Mouse (Mus musculus): ENCODE results near the gene A630089N07Rik.

Gene A630089N07Rik

DNA sequence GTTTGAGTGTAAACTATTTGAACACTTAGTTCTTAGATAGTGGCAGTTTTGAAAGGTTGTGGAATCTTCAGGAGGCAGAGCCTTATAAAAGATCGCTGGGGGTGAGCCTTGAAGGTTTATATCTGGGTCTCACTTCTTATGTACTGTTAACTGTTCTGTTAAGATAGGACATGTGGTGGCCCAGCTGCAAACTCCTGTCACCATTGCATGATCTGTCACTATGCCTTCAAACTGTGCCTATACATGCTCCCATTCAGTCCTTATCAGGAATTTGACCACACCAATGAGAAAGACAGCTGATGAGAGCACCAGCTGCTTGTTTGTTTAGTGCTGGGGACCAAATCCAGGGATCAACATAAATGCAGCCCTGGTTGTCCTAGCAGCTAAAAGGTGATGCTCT lies 105.0 kb downstream of the A630089N07Rik start:
- H3K36me3 ChIP-seq (ENCODE audit: insufficient read depth, low read length) = no peaks in the 10 kb centered on the region
- no peaks in the 10 kb centered on the region for H3K27me3 ChIP-seq (ENCODE audit: insufficient read depth, low read length)
- H3K4me3 ChIP-seq (replicated peaks; ENCODE audit: low read length) = no peak overlapping the region
- TF ChIP-seq POU5F1 (IDR thresholded peaks at IDR 0.05; ENCODE audit: borderline replicate concordance, low read length) = no peak
- H3K4me1 ChIP-seq (replicated peaks; ENCODE audit: low read depth, low read length) = no peaks in the 10 kb centered on the region
- H3K9me3 ChIP-seq (ENCODE audit: low read length) = no peaks in the 10 kb centered on the region

DNA sequence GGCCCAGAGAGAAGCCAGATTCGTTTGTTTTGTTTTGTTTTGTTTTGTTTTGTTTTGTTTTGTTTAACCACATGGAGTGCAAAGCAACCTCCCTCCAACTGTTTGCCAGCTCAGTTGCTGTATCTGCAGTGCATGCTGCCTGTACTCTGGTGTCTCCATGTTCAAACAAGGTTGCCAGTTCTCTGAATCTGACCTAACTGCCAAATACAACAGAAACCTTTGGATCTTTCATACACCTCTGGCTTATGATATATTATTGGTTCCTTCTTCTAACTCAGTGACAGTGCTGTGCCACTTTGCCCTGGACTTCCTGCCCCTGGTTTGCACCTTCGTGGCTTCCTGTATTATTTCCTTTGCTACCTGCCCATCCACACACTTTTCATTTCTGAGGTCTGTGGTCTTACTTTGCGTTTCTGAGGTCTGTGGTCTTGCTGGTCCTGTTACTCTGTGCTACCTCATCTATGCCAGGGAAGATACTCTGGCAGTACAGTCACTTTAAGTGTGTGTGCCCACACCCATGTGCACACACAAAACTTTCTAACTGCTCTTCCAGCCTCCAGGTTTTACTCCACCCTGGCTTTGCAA lies 118.2 kb downstream of the A630089N07Rik start:
- TF ChIP-seq POU5F1 (IDR thresholded peaks at IDR 0.05; ENCODE audit: borderline replicate concordance, low read length) (no peak), CTCF (conservative IDR thresholded peaks at IDR 0.05; ENCODE audit: low read length) (no peak), NANOG (IDR thresholded peaks at IDR 0.05; ENCODE audit: borderline replicate concordance, low read length) (no peak)
- no peaks in the 10 kb centered on the region for H3K27me3 ChIP-seq (ENCODE audit: insufficient read depth, low read length)
- H3K4me1 ChIP-seq (replicated peaks; ENCODE audit: low read depth, low read length) = peaks cover 26% of the 10 kb centered on the region
- no peak overlapping the region for H3K4me3 ChIP-seq (replicated peaks; ENCODE audit: low read length)
- peaks cover 7% of the 10 kb centered on the region; the same call in 1 of the 2 replicates for H3K9me3 ChIP-seq (ENCODE audit: low read length)
- H3K36me3 ChIP-seq (ENCODE audit: insufficient read depth, low read length) = peaks cover 15% of the 10 kb centered on the region

DNA sequence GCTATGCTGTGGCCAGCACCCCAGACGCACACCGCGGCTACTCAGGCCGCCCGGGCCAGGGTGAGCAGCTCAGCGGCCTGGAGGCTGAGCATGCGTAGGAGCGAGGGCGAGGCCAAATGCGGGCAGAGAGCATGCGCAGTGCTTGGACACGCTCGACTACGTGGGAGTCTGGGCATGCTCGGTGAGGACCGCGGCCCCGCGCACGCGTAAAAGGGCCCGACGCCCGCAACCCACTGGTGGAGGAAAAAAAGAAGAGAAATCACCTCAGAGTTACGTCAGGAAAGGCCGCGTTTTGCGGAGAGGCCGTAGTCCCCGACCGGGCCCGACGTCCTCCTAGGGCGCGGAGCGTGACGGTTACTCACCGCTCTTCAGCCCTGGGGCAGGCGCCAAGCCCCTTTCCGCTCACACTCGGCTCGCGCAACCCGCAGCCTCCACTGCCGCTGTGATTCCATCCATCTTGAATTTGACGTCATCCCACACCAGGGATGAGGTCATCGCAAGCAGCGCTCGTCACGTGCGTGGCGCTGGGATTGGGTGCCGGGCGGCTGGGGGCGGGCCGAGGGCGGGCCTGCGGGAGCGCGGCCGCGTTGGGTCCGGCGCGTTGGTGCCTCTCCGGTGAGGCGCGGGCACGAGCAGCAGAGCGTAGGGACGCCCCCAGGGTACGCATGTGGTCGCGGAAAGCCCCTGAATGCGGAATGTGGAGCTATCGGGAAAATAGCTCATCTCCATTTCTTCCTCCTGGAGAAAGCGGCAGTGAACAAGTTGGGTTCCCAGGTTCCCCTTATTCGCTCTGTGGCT lies 119.9 kb downstream of the A630089N07Rik start, which contains the start of the genes C2cd2 and Zbtb21:
Gene C2cd2, minus strand, starts transcription at position 448 of the 798 bp plus-strand sequence.
Gene Zbtb21, minus strand, starts transcription at position 472 of the 798 bp plus-strand sequence.
- peak within 1 kb of the TSS; percentile 91 for H3K4me3 ChIP-seq (replicated peaks; ENCODE audit: low read length)
- H3K9me3 ChIP-seq (ENCODE audit: low read length) = no peaks in the 10 kb centered on the region
- no peaks in the 10 kb centered on the region for H3K27me3 ChIP-seq (ENCODE audit: insufficient read depth, low read length)
- peaks cover 25% of the 10 kb centered on the region for H3K36me3 ChIP-seq (ENCODE audit: insufficient read depth, low read length)
- TF ChIP-seq NANOG (IDR thresholded peaks at IDR 0.05; ENCODE audit: borderline replicate concordance, low read length) (no peak), POU5F1 (IDR thresholded peaks at IDR 0.05; ENCODE audit: borderline replicate concordance, low read length) (no peak), CTCF (conservative IDR thresholded peaks at IDR 0.05; ENCODE audit: low read length) (no peak)
- peaks cover 26% of the 10 kb centered on the region for H3K4me1 ChIP-seq (replicated peaks; ENCODE audit: low read depth, low read length)

DNA sequence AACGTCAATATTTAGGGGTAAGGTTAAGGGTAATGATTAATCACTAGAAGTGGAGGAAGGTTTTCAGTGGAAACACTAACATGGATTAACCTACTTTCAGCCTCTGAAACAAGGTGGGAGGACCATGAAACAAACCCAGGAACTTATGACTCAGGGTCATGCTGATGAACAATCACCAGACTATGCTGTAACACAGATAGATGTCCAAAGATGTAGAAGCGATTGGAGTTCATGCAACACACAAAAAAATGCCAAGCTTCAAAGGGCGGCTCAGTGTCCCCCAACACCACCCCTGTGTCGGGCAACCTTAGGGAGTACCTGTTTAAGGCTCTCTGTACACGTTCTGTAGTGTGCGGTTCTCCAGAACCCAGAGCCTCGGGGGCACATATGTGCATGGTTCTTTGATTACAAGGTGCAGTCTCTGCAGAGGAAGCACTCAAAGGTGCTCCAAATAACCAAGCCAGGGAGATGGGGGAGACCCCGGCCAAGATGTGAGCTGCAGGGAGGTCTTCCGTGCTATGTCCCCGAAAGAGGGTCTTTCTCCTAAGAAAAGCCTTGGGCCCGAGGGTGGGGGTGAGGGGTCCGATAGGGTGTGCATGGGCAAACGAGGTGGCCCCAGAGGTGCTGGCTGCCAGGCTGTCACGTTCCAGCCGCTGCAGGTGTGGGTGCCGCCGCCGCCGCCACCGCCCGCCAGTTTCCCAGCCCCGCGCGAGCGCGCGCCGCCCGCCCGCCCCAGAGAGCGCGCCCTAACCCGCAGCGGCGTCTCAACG lies 120.7 kb downstream of the A630089N07Rik start:
- H3K36me3 ChIP-seq (ENCODE audit: insufficient read depth, low read length) = peaks cover 33% of the 10 kb centered on the region
- peak overlapping the region; percentile 91 for H3K4me3 ChIP-seq (replicated peaks; ENCODE audit: low read length)
- no peaks in the 10 kb centered on the region for H3K9me3 ChIP-seq (ENCODE audit: low read length)
- peaks cover 26% of the 10 kb centered on the region for H3K4me1 ChIP-seq (replicated peaks; ENCODE audit: low read depth, low read length)
- H3K27me3 ChIP-seq (ENCODE audit: insufficient read depth, low read length) = no peaks in the 10 kb centered on the region
- no peak for TF ChIP-seq POU5F1 (IDR thresholded peaks at IDR 0.05; ENCODE audit: borderline replicate concordance, low read length)
- no peak for TF ChIP-seq CTCF (conservative IDR thresholded peaks at IDR 0.05; ENCODE audit: low read length)
- TF ChIP-seq NANOG (IDR thresholded peaks at IDR 0.05; ENCODE audit: borderline replicate concordance, low read length) = no peak

DNA sequence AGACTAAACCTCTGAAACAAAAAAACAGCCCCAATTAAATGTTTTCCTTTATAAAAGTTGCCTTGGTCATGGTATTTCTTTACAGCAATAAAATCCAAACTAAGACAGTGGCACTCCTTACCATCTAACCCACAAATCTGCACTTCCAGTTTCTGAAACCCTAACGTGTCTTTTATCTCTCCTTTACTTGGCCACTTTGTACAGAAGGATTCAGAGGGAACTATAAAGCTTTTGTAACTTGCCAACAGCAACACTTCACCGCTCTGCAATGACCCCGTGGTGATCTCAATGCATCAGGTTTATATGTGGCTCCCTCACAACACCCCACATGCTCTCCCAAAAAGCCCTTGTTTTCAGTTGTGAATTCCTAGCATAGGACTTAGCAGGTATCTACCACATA lies 121.9 kb downstream of the A630089N07Rik start:
- peaks cover 45% of the 10 kb centered on the region for H3K36me3 ChIP-seq (ENCODE audit: insufficient read depth, low read length)
- TF ChIP-seq NANOG (IDR thresholded peaks at IDR 0.05; ENCODE audit: borderline replicate concordance, low read length) (no peak), CTCF (conservative IDR thresholded peaks at IDR 0.05; ENCODE audit: low read length) (no peak), POU5F1 (IDR thresholded peaks at IDR 0.05; ENCODE audit: borderline replicate concordance, low read length) (no peak)
- peaks cover 26% of the 10 kb centered on the region for H3K4me1 ChIP-seq (replicated peaks; ENCODE audit: low read depth, low read length)
- no peak overlapping the region for H3K4me3 ChIP-seq (replicated peaks; ENCODE audit: low read length)
- H3K27me3 ChIP-seq (ENCODE audit: insufficient read depth, low read length) = no peaks in the 10 kb centered on the region
- no peaks in the 10 kb centered on the region for H3K9me3 ChIP-seq (ENCODE audit: low read length)

DNA sequence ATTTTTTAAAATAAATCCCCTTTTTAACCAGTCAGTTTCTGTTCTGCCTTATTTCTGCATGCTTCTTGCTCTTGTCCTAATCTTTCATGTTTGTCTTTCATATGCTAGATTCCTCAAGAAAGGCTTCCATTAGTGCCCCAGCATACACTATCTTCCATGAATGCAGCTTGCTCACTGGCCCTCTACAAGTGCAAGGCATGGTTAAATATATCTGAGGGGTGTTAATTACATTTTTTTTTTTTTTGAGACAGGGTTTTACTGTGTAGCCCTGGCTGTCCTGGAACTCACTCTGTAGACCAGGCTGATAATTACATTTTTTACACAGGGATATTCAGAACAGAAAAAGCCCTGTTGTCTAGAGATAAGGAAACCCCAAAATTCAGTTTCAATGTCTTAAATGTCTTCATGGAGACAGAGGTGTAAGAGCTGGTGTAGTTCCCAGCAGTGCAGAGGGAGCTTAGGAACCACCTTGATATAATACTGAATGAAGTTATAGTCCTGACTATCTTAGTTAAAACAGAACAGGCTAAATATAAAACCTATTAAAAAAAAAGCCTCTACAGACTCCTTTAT lies 123.8 kb downstream of the A630089N07Rik start:
- H3K9me3 ChIP-seq (ENCODE audit: low read length) = no peaks in the 10 kb centered on the region
- peaks cover 19% of the 10 kb centered on the region for H3K4me1 ChIP-seq (replicated peaks; ENCODE audit: low read depth, low read length)
- H3K27me3 ChIP-seq (ENCODE audit: insufficient read depth, low read length) = no peaks in the 10 kb centered on the region
- no peak for TF ChIP-seq POU5F1 (IDR thresholded peaks at IDR 0.05; ENCODE audit: borderline replicate concordance, low read length)
- no peak for TF ChIP-seq CTCF (conservative IDR thresholded peaks at IDR 0.05; ENCODE audit: low read length)
- no peak for TF ChIP-seq NANOG (IDR thresholded peaks at IDR 0.05; ENCODE audit: borderline replicate concordance, low read length)
- H3K36me3 ChIP-seq (ENCODE audit: insufficient read depth, low read length) = peaks cover 64% of the 10 kb centered on the region
- no peak overlapping the region for H3K4me3 ChIP-seq (replicated peaks; ENCODE audit: low read length)

DNA sequence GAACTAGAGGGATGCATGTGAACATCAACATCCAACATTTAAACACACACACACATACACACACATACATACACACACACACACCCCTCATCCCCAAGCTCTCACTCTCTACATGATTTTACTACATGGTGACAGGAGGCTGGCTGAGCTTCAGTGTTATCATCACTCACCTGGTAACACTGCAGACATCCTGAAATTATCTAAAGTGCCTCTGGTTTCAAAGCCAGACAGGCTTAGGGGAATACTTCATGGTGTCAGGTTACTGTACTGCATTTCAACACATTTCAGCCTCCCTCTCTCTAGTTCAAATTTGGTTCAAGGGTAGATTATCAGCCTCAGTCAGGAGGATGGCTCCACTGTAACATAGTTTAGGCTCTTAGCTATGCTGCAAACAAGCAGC lies 124.6 kb downstream of the A630089N07Rik start:
- Histone ChIP-seq H3K4me1 (replicated peaks; ENCODE audit: low read depth, low read length) (peaks cover 15% of the 10 kb centered on the region), H3K4me3 (replicated peaks; ENCODE audit: low read length) (no peak overlapping the region), H3K9me3 (ENCODE audit: low read length) (no peaks in the 10 kb centered on the region), H3K36me3 (ENCODE audit: insufficient read depth, low read length) (peaks cover 73% of the 10 kb centered on the region), H3K27me3 (ENCODE audit: insufficient read depth, low read length) (no peaks in the 10 kb centered on the region)
- TF ChIP-seq NANOG (IDR thresholded peaks at IDR 0.05; ENCODE audit: borderline replicate concordance, low read length) (no peak), CTCF (conservative IDR thresholded peaks at IDR 0.05; ENCODE audit: low read length) (no peak), POU5F1 (IDR thresholded peaks at IDR 0.05; ENCODE audit: borderline replicate concordance, low read length) (no peak)

DNA sequence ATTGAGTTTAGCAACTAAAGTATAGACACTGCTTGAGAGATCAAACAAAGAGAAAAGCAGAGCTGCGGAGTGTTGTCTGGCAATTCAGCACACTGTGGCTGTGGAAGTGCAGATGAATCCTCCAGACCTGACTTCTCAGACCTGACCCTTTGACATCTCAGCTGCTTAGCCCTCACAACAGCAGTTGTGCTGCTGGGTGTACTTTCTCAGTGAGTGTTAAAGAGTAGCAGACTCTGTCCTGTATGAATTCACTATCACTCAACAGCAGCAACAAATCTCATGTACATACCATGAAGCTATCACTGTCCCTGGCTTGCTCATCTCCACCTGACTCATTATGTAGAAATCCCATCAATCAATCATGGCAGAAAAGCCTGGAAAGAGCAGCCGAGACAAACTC lies 126.2 kb downstream of the A630089N07Rik start:
- H3K4me1 ChIP-seq (replicated peaks; ENCODE audit: low read depth, low read length) = peaks cover 25% of the 10 kb centered on the region
- no peaks in the 10 kb centered on the region for H3K9me3 ChIP-seq (ENCODE audit: low read length)
- H3K4me3 ChIP-seq (replicated peaks; ENCODE audit: low read length) = no peak overlapping the region
- TF ChIP-seq POU5F1 (IDR thresholded peaks at IDR 0.05; ENCODE audit: borderline replicate concordance, low read length) = no peak
- TF ChIP-seq CTCF (conservative IDR thresholded peaks at IDR 0.05; ENCODE audit: low read length) = no peak
- no peak for TF ChIP-seq NANOG (IDR thresholded peaks at IDR 0.05; ENCODE audit: borderline replicate concordance, low read length)
- H3K36me3 ChIP-seq (ENCODE audit: insufficient read depth, low read length) = peaks cover 89% of the 10 kb centered on the region
- no peaks in the 10 kb centered on the region for H3K27me3 ChIP-seq (ENCODE audit: insufficient read depth, low read length)

Data from E14TG2a.4 (cell line).